Mouse (Mus musculus) limb, embryonic 14.5 days (tissue): Measurements from ENCODE around the gene Tnpo1. TPM values are rescaled to one million over a fixed set of nuclear protein-coding genes. Genes with fewer than 3 reads are reported as not detected.

ENCODE experiments used
- ATAC-seq: fragments of 200-750 bp; cut with Nextera tagmentation; 2 replicates; pipeline ENCODE4 v1.8.0; 2017; ENCODE audit warnings: low read depth, moderate number of reproducible peaks, moderate TSS enrichment; ENCODE audit not compliant: low FRiP score
- DNase-seq: peaks from one replicate; pipeline ENCODE4 v3.0.0-alpha.2; 2015; ENCODE audit warnings: low spot score
- H3K27ac ChIP-seq: fragments of 300-500 bp; sonication (generic); replicated peaks from 2 replicates; pipeline ENCODE4 v1.5.1; 2014; ENCODE audit warnings: low read depth, mild to moderate bottlenecking, low read length, moderate library complexity, mixed read lengths
- H3K27me3 ChIP-seq: fragments of 300-500 bp; sonication (generic); 2 replicates; pipeline ENCODE4 v1.6.1; 2014; ENCODE audit warnings: low read length, mixed read lengths; ENCODE audit not compliant: control insufficient read depth, insufficient read depth
- H3K36me3 ChIP-seq: fragments of 300-500 bp; sonication (generic); 2 replicates; pipeline ENCODE4 v1.6.1; 2014; ENCODE audit warnings: mild to moderate bottlenecking, low read length, moderate library complexity, mixed read lengths; ENCODE audit not compliant: control insufficient read depth, insufficient read depth
- H3K4me1 ChIP-seq: fragments of 300-500 bp; sonication (generic); 2 replicates; pipeline ENCODE4 v1.6.1; 2014; ENCODE audit warnings: antibody characterized with exemption, low read length, mixed read lengths; ENCODE audit not compliant: control insufficient read depth, insufficient read depth
- H3K4me2 ChIP-seq: fragments of 300-500 bp; sonication (generic); replicated peaks from 2 replicates; pipeline ENCODE4 v1.6.1; 2014; ENCODE audit warnings: low read depth, mild to moderate bottlenecking, low read length, moderate library complexity; ENCODE audit not compliant: severe bottlenecking
- H3K4me3 ChIP-seq: fragments of 300-500 bp; sonication (generic); replicated peaks from 2 replicates; pipeline ENCODE4 v1.5.1; 2014; ENCODE audit warnings: low read length
- H3K9ac ChIP-seq: fragments of 300-500 bp; sonication (generic); 2 replicates; pipeline ENCODE4 v1.6.1; 2014; ENCODE audit warnings: mild to moderate bottlenecking, low read depth, low read length, moderate library complexity; ENCODE audit not compliant: severe bottlenecking
- H3K9me3 ChIP-seq: fragments of 300-500 bp; sonication (generic); 2 replicates; pipeline ENCODE4 v1.6.1; 2016; ENCODE audit warnings: low read length; ENCODE audit not compliant: control insufficient read depth
- POLR2A ChIP-seq: fragments of 200-500 bp; IDR thresholded peaks from 2 replicates; pipeline ENCODE4 v1.8.0; 2012; ENCODE audit warnings: inconsistent platforms, mild to moderate bottlenecking, moderate library complexity, borderline replicate concordance; ENCODE audit not compliant: insufficient read depth, insufficient read length; ENCODE audit errors: extremely low read depth
- WGBS: fragments of 180-500 bp; shearing (Covaris S2); extraction: QIAGEN DNeasy Blood & Tissue Kit; methylation state at CpG from one replicate; pipeline ENCODE4 v1.1.7; 2014; 5-methylcytosine and 5-hydroxymethylcytosine counted together
- polyA plus RNA-seq, 2 experiments: library from polyadenylated mRNA; depleted of rRNA in 1 of 2; stranded (reverse) in 1 of 2; unstranded in 1 of 2; fragments of >200 nt; fragmentation: Nextera tagmentation in 1 of 2; extraction: Ambion mirVana in 1 of 2; gene quantifications; 2 replicates each; pipeline versions ENCODE4 v1.2.1 to v1.2.3; 2012 to 2014

The Tnpo1 gene
- polyA plus RNA-seq, 2 experiments, result 38.7 to 43.2 TPM

DNA sequence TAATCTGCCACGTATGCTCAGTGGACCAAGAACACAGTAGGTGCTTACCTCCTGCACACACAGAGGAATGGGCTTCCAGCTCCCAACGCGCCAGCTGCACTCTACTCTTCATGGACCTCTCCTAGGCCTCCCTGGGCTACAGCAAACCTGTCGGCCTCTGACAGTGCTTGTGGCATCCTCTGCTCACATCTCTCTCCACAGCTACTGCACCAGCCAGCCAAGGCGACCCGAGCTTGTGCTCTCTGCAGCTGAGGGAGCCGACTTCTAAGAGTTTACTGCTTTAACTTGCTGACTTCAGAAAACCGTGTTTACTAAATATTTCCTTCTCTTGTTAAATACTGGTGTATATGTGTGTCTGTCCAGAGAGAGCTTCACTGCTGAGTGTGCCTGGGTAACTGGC is 6.5 kb downstream of the Tnpo1 start:
- H3K27ac ChIP-seq, result no peak overlapping the region
- peaks cover 12% of the 10 kb centered on the region for H3K4me1 ChIP-seq
- H3K27me3 ChIP-seq, result no peaks in the 10 kb centered on the region
- H3K9ac ChIP-seq, result no peak overlapping the region
- WGBS, result 88% methylated on average over 8 of the region's 8 CpGs
- ATAC-seq (no peak), DNase-seq (no peak)
- no peak overlapping the region for H3K4me2 ChIP-seq
- no peak for TF ChIP-seq POLR2A
- H3K9me3 ChIP-seq, result no peaks in the 10 kb centered on the region
- peaks cover 27% of the 10 kb centered on the region for H3K36me3 ChIP-seq
- H3K4me3 ChIP-seq, result no peak overlapping the region

GRCm38 (mm10) chr13:98917851-98918250 is 8.3 kb downstream of the Tnpo1 start:
- ATAC-seq (no peak), DNase-seq (no peak)
- 90% methylated on average over 2 of the region's 2 CpGs for WGBS
- no peak overlapping the region for H3K4me2 ChIP-seq
- H3K4me3 ChIP-seq, result no peak overlapping the region
- H3K9ac ChIP-seq, result no peak overlapping the region
- TF ChIP-seq POLR2A, result no peak
- no peak overlapping the region for H3K27ac ChIP-seq
- no peaks in the 10 kb centered on the region for H3K27me3 ChIP-seq
- peaks cover 22% of the 10 kb centered on the region for H3K36me3 ChIP-seq
- H3K9me3 ChIP-seq, result no peaks in the 10 kb centered on the region
- H3K4me1 ChIP-seq, result peaks cover 24% of the 10 kb centered on the region

- Histone ChIP-seq H3K4me2 (no peak overlapping the region), H3K9me3 (no peaks in the 10 kb centered on the region), H3K27ac (no peak overlapping the region), H3K9ac (no peak overlapping the region), H3K27me3 (no peaks in the 10 kb centered on the region), H3K36me3 (peaks cover 14% of the 10 kb centered on the region; the same call in 1 of the 2 replicates), H3K4me1 (peaks cover 27% of the 10 kb centered on the region), H3K4me3 (no peak overlapping the region)
- no peak for ATAC-seq
- TF ChIP-seq POLR2A, result no peak
- 80% methylated on average over 4 of the region's 4 CpGs for WGBS
- DNase-seq, result no peak
Observed at GRCm38 (mm10) chr13:98915591-98915990, 10.6 kb downstream of the Tnpo1 start.

- H3K9me3 ChIP-seq, result no peaks in the 10 kb centered on the region
- peaks cover 33% of the 10 kb centered on the region for H3K4me1 ChIP-seq
- no peak for DNase-seq
- no peak overlapping the region for H3K27ac ChIP-seq
- H3K9ac ChIP-seq, result no peak overlapping the region
- no peak for ATAC-seq
- peaks cover 12% of the 10 kb centered on the region; the same call in 1 of the 2 replicates for H3K36me3 ChIP-seq
- TF ChIP-seq POLR2A, result no peak
- no peaks in the 10 kb centered on the region for H3K27me3 ChIP-seq
- WGBS, result 51% methylated on average over 5 of the region's 5 CpGs
- H3K4me2 ChIP-seq, result no peak overlapping the region
- no peak overlapping the region for H3K4me3 ChIP-seq
Observed at GRCm38 (mm10) chr13:98914844-98915212, 11.4 kb downstream of the Tnpo1 start.

DNA sequence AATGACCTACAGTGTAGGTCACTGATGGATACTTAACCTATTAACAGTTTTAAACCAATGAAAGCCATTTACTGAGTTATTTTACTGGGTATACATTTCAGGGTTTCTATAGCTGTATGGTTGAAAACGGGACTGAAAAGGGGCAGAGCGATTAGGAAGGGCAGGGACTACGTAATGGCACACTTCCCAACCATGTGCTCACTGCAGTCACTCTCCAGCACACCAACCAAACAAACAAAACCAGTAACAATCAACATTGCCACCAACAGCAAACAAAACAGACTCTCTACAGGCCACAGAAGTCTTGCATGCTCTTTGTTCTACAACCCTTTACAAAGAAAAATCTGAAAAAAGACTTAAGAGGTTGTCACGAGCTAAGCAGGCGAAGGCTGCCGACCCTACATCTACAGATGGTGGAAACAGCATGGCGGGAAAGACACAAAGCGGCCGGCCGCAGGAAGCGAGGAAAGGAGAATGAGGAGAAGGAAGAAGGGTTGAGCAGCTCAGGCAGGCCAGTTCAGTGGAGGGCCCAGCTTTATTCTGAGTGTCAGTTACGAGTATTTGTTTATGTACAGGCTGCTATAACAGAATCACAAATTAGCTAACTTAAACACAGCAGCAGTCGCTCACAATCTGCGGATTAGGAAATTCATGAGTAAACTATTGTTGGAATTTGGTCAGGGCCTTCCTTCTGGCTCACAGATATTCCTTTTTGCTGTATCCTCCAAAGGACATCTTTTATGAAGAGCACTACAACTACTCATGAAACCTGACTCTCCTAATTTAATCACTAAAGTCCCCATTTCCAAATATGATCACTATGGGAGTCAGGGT is 12.0 kb downstream of the Tnpo1 start:
- Histone ChIP-seq H3K27ac (no peak overlapping the region), H3K4me2 (no peak overlapping the region), H3K4me3 (no peak overlapping the region), H3K36me3 (peaks cover 7% of the 10 kb centered on the region; the same call in 1 of the 2 replicates), H3K9ac (no peak overlapping the region), H3K9me3 (no peaks in the 10 kb centered on the region), H3K27me3 (no peaks in the 10 kb centered on the region), H3K4me1 (peaks cover 35% of the 10 kb centered on the region)
- WGBS, result 69% methylated on average over 14 of the region's 14 CpGs
- ATAC-seq (no peak), DNase-seq (no peak)
- TF ChIP-seq POLR2A, result no peak
